Mouse (Mus musculus) heart, embryonic 14.5 days (tissue): Measurements from ENCODE around the gene Trak1. TPM values are rescaled to one million over a fixed set of nuclear protein-coding genes. Genes with fewer than 3 reads are reported as not detected.

Experiments used
- ATAC-seq: fragments of 200-750 bp; cut with Nextera tagmentation; 2 replicates; pipeline ENCODE4 v1.8.0; 2017; ENCODE audit warnings: low read depth, moderate TSS enrichment; ENCODE audit not compliant: insufficient number of reproducible peaks, insufficient read depth, low FRiP score
- H3K27ac ChIP-seq, 2 experiments: fragments of 200-500 bp in 1 of 2; fragments of 300-500 bp in 1 of 2; sonication (generic) in 1 of 2; replicated peaks in 1 of 2; 2 replicates each; pipeline ENCODE4 v1.5.1; 2012 to 2014; ENCODE audit warnings: low read depth in 2 of 2, low read length in 2 of 2, control low read depth in 1 of 2, mild to moderate bottlenecking in 1 of 2, mixed read lengths in 1 of 2; ENCODE audit not compliant: control insufficient read depth in 1 of 2, insufficient read depth in 1 of 2
- H3K27me3 ChIP-seq: fragments of 300-500 bp; sonication (generic); 2 replicates; pipeline ENCODE4 v1.6.1; 2014; ENCODE audit warnings: mild to moderate bottlenecking, low read length, control low read depth; ENCODE audit not compliant: control insufficient read depth, insufficient read depth
- H3K36me3 ChIP-seq: fragments of 300-500 bp; sonication (generic); 2 replicates; pipeline ENCODE4 v1.6.1; 2014; ENCODE audit warnings: mild to moderate bottlenecking, control low read depth, low read length, mixed read lengths; ENCODE audit not compliant: control insufficient read depth, insufficient read depth
- H3K4me1 ChIP-seq, 2 experiments: fragments of 200-500 bp in 1 of 2; fragments of 300-500 bp in 1 of 2; sonication (generic) in 1 of 2; 2 replicates each; pipeline ENCODE4 v1.6.1; 2012 to 2014; ENCODE audit warnings: low read length in 2 of 2, control low read depth in 1 of 2, mixed read lengths in 1 of 2; ENCODE audit not compliant: control insufficient read depth in 2 of 2, insufficient read depth in 2 of 2
- H3K4me2 ChIP-seq: fragments of 300-500 bp; sonication (generic); 2 replicates; pipeline ENCODE4 v1.6.1; 2014; ENCODE audit warnings: mild to moderate bottlenecking, low read length
- H3K4me3 ChIP-seq, 2 experiments: fragments of 200-500 bp in 1 of 2; fragments of 300-500 bp in 1 of 2; sonication (generic) in 1 of 2; 2 replicates each; pipeline ENCODE4 v1.5.1; 2012 to 2014; ENCODE audit warnings: low read length in 2 of 2, mild to moderate bottlenecking in 2 of 2, control low read depth in 1 of 2, low read depth in 1 of 2, moderate library complexity in 1 of 2; ENCODE audit not compliant: control insufficient read depth in 1 of 2, insufficient read depth in 1 of 2
- H3K9ac ChIP-seq: fragments of 300-500 bp; sonication (generic); 2 replicates; pipeline ENCODE4 v1.6.1; 2014; ENCODE audit warnings: mild to moderate bottlenecking, low read length
- H3K9me3 ChIP-seq: fragments of 300-500 bp; sonication (generic); 2 replicates; pipeline ENCODE4 v1.6.1; 2016; ENCODE audit warnings: low read length, control low read depth; ENCODE audit not compliant: control insufficient read depth
- WGBS: fragments of 180-500 bp; shearing (Covaris S2); extraction: QIAGEN DNeasy Blood & Tissue Kit; methylation state at CpG from one replicate; pipeline ENCODE4 v1.1.7; 2014; 5-methylcytosine and 5-hydroxymethylcytosine counted together
- polyA plus RNA-seq: library from polyadenylated mRNA; unstranded; fragments of >200 nt; fragmentation: Nextera tagmentation; extraction: Ambion mirVana; gene quantifications from 2 replicates; pipeline ENCODE4 v1.2.1, GENCODE M21; 2014

The Trak1 gene
- polyA plus RNA-seq, 1 experiment from 2014 or later = 41.3 TPM

- 2% methylated on average over 7 of the region's 7 CpGs for WGBS
- H3K36me3 ChIP-seq = peaks cover 3% of the 10 kb centered on the region; the same call in 1 of the 2 replicates
These were observed 730 bp downstream of the Trak1 start for GRCm38 (mm10) chr9:121298065-121298398.

GRCm38 (mm10) chr9:121298411-121299091 lies 1.2 kb downstream of the Trak1 start:
- H3K4me2 ChIP-seq = peak overlapping the region; percentile 97
- H3K27ac ChIP-seq = peak overlapping the region; percentile 84 to 86
- peaks cover 3% of the 10 kb centered on the region; the same call in 1 of the 2 replicates for H3K36me3 ChIP-seq
- 21% methylated on average over 15 of the region's 15 CpGs for WGBS
- peak overlapping the region; percentile 85 to 90 for H3K4me3 ChIP-seq
- no peaks in the 10 kb centered on the region for H3K27me3 ChIP-seq
- H3K9ac ChIP-seq = peak overlapping the region; percentile 99
- H3K4me1 ChIP-seq = peaks cover 28 to 37% of the 10 kb centered on the region in 2 experiments
- H3K9me3 ChIP-seq = no peaks in the 10 kb centered on the region
- ATAC-seq = no peak

More at GRCm38 (mm10) chr9:121298065-121298398, 730 bp downstream of the Trak1 start:
- no peak for ATAC-seq
- H3K4me1 ChIP-seq = peaks cover 26 to 32% of the 10 kb centered on the region in 2 experiments
- no peaks in the 10 kb centered on the region for H3K27me3 ChIP-seq
- H3K9me3 ChIP-seq = no peaks in the 10 kb centered on the region
- H3K4me3 ChIP-seq = peak overlapping the region; percentile 85 to 90
- H3K4me2 ChIP-seq = peak overlapping the region; percentile 97
- H3K27ac ChIP-seq = peak overlapping the region; percentile 84 to 86
- H3K9ac ChIP-seq = peak overlapping the region; percentile 99

- H3K4me1 ChIP-seq = peaks cover 32 to 45% of the 10 kb centered on the region in 2 experiments
- peak overlapping the region; percentile 99 for H3K9ac ChIP-seq
- H3K27me3 ChIP-seq = no peaks in the 10 kb centered on the region
- peaks cover 3% of the 10 kb centered on the region; the same call in 1 of the 2 replicates for H3K36me3 ChIP-seq
- H3K27ac ChIP-seq = no peak overlapping the region
- H3K9me3 ChIP-seq = no peaks in the 10 kb centered on the region
- WGBS = 61% methylated on average over 9 of the region's 9 CpGs
- peak overlapping the region; percentile 97 for H3K4me2 ChIP-seq
- peak overlapping the region; percentile 20 to 90 for H3K4me3 ChIP-seq
- ATAC-seq = no peak
These were observed 2.0 kb downstream of the Trak1 start for GRCm38 (mm10) chr9:121299223-121299755.

GRCm38 (mm10) chr9:121299976-121300570 lies 2.8 kb downstream of the Trak1 start:
- Histone ChIP-seq H3K9ac (peak overlapping the region; percentile 99), H3K9me3 (no peaks in the 10 kb centered on the region), H3K4me3 (peak overlapping the region in 1 of 2 experiments; percentile 7; a peak in 1 of 4 replicates), H3K27ac (no peak overlapping the region), H3K36me3 (peaks cover 3% of the 10 kb centered on the region; the same call in 1 of the 2 replicates), H3K4me1 (peaks cover 34 to 45% of the 10 kb centered on the region in 2 experiments), H3K27me3 (no peaks in the 10 kb centered on the region), H3K4me2 (peak overlapping the region; percentile 97)
- no peak for ATAC-seq
- WGBS = 78% methylated on average over 19 of the region's 19 CpGs

- WGBS = 75% methylated on average over 22 of the region's 22 CpGs
- peaks cover 11% of the 10 kb centered on the region for H3K36me3 ChIP-seq
- no peak overlapping the region for H3K4me2 ChIP-seq
- H3K9me3 ChIP-seq = no peaks in the 10 kb centered on the region
- H3K4me3 ChIP-seq = no peak overlapping the region
- H3K9ac ChIP-seq = peak overlapping the region; percentile 38; the same call in 1 of the 2 replicates
- no peaks in the 10 kb centered on the region for H3K27me3 ChIP-seq
- H3K27ac ChIP-seq = no peak overlapping the region
- peaks cover 34 to 45% of the 10 kb centered on the region in 2 experiments for H3K4me1 ChIP-seq
- no peak for ATAC-seq
These were observed 4.0 kb downstream of the Trak1 start for GRCm38 (mm10) chr9:121301041-121301920.

- Histone ChIP-seq H3K4me3 (no peak overlapping the region), H3K4me2 (no peak overlapping the region), H3K9ac (no peak overlapping the region), H3K4me1 (peaks cover 34 to 45% of the 10 kb centered on the region in 2 experiments), H3K36me3 (peaks cover 14% of the 10 kb centered on the region), H3K27me3 (no peaks in the 10 kb centered on the region), H3K9me3 (no peaks in the 10 kb centered on the region), H3K27ac (no peak overlapping the region)
- 89% methylated on average over 7 of the region's 8 CpGs for WGBS
- ATAC-seq = no peak
These were observed 5.2 kb downstream of the Trak1 start for GRCm38 (mm10) chr9:121302543-121302942.

- ATAC-seq = no peak
- WGBS = 55% methylated on average over 6 of the region's 6 CpGs
- Histone ChIP-seq H3K4me1 (peaks cover 34 to 45% of the 10 kb centered on the region in 2 experiments), H3K27me3 (no peaks in the 10 kb centered on the region), H3K4me3 (no peak overlapping the region), H3K4me2 (no peak overlapping the region), H3K9ac (no peak overlapping the region), H3K27ac (no peak overlapping the region), H3K36me3 (peaks cover 14% of the 10 kb centered on the region), H3K9me3 (no peaks in the 10 kb centered on the region)
These were observed 5.8 kb downstream of the Trak1 start for GRCm38 (mm10) chr9:121303086-121303485.
